27 mouse cellular contexts compared by ENCODE assay signal in genomic region chr17:51104294-51104693, GRCm38 (mm10).
DNase-seq lines count a peak whose midpoint lies in the region; ATAC-seq lines count a peak whose summit lies in the region.
"Had no signal": no experiment of that assay in that cellular context is flagged by ENCODE, and none has a peak within 500 bp of the region (broad histone marks: within the 10 kb centered on the region; RNA-seq: fewer than 3 reads in every experiment).

No protein-coding gene starts in this region.

- ATAC-seq in limb, embryonic 11.5 days (ENCODE audit: insufficient number of reproducible peaks, low FRiP score, low TSS enrichment, low read depth) = peak; percentile 17; the same call in 1 of the 2 replicates
- ATAC-seq in granulocyte monocyte progenitor cell, adult 5-6 weeks (replicated peaks; ENCODE audit: poor library complexity, severe bottlenecking) = peak; percentile 77
- ATAC-seq in megakaryocyte progenitor cell, adult 5-6 weeks (replicated peaks; ENCODE audit: poor library complexity) = peak; percentile 84
- ATAC-seq: activated CD4-positive, CD25-positive, alpha-beta regulatory T cell, adult 4 months; CD4-positive, CD25-positive, alpha-beta regulatory T cell, adult 4 months; forebrain, embryonic 14.5 days; forebrain, embryonic 16.5 days; Patski had no signal

- no peak for DNase-seq in limb, embryonic 11.5 days (ENCODE audit: low spot score)
- no peak for DNase-seq in limb, embryonic 10.5 days (ENCODE audit: low spot score)
- DNase-seq in layer of hippocampus, postnatal 10 days (ENCODE audit: low spot score in 2 of 2) = no peak
- no peak for DNase-seq in layer of hippocampus, adult 9-10 months (ENCODE audit: low spot score)
- DNase-seq: adrenal gland, adult 8-10 months; adrenal gland, postnatal 14 days; adrenal gland, postnatal 36 days; B cell, adult 2 months; cerebellum, adult 11-12 months; cerebellum, adult 2 months; cerebellum, adult 9-11 months; cerebellum, postnatal 14 days; cerebellum, postnatal 36 days; embryo, embryonic 11 days had no signal

- no peak overlapping the region for H3K4me2 ChIP-seq in limb, embryonic 11.5 days (ENCODE audit: low read depth, severe bottlenecking)
- H3K4me2 ChIP-seq: embryonic facial prominence, embryonic 13.5 days; embryonic facial prominence, embryonic 15.5 days; forebrain, embryonic 12.5 days had no signal

- H3K9me3 ChIP-seq in limb, embryonic 11.5 days (ENCODE audit: control insufficient read depth, low read length) = no peaks in the 10 kb centered on the region
- no peaks in the 10 kb centered on the region for H3K9me3 ChIP-seq in limb, embryonic 10.5 days (replicated peaks)
- H3K9me3 ChIP-seq: embryonic facial prominence, embryonic 15.5 days; forebrain, embryonic 12.5 days had no signal

- H3K27ac ChIP-seq in limb, embryonic 11.5 days (replicated peaks; ENCODE audit: low read depth, low read length) = no peak overlapping the region
- no peak overlapping the region for H3K27ac ChIP-seq in limb, embryonic 10.5 days
- H3K27ac ChIP-seq: embryonic facial prominence, embryonic 13.5 days; embryonic facial prominence, embryonic 15.5 days; forebrain, embryonic 10.5 days; forebrain, embryonic 12.5 days had no signal

- H3K4me3 ChIP-seq in limb, embryonic 11.5 days (ENCODE audit: low read depth, low read length) = no peak overlapping the region
- no peak overlapping the region for H3K4me3 ChIP-seq in limb, embryonic 10.5 days
- H3K4me3 ChIP-seq: embryonic facial prominence, embryonic 13.5 days; embryonic facial prominence, embryonic 15.5 days; erythroblast, embryonic 14.5 days; forebrain, embryonic 10.5 days; forebrain, embryonic 12.5 days had no signal

- no peak overlapping the region for H3K9ac ChIP-seq in limb, embryonic 11.5 days (ENCODE audit: low read length)
- H3K9ac ChIP-seq: embryonic facial prominence, embryonic 13.5 days; embryonic facial prominence, embryonic 15.5 days; forebrain, embryonic 12.5 days had no signal

- no peaks in the 10 kb centered on the region for H3K4me1 ChIP-seq in limb, embryonic 11.5 days (ENCODE audit: control insufficient read depth, insufficient read depth, low read length)
- H3K4me1 ChIP-seq in limb, embryonic 10.5 days = no peaks in the 10 kb centered on the region
- H3K4me1 ChIP-seq: embryonic facial prominence, embryonic 13.5 days; embryonic facial prominence, embryonic 15.5 days; forebrain, embryonic 10.5 days; forebrain, embryonic 12.5 days had no signal

- H3K27me3 ChIP-seq in limb, embryonic 11.5 days (ENCODE audit: control insufficient read depth, insufficient read depth, low read length) = no peaks in the 10 kb centered on the region
- H3K27me3 ChIP-seq in limb, embryonic 10.5 days (ENCODE audit: low read depth, poor library complexity, severe bottlenecking) = no peaks in the 10 kb centered on the region
- H3K27me3 ChIP-seq: CH12.LX; embryonic facial prominence, embryonic 13.5 days; embryonic facial prominence, embryonic 15.5 days; forebrain, embryonic 12.5 days; Patski had no signal

- 64% methylated on average over 1 of the region's 1 CpGs for WGBS in limb, embryonic 11.5 days
- WGBS in limb, embryonic 10.5 days = 91% methylated on average over 1 of the region's 1 CpGs

- no peaks in the 10 kb centered on the region for H3K36me3 ChIP-seq in limb, embryonic 11.5 days (ENCODE audit: control insufficient read depth, insufficient read depth, low read length)
- no peaks in the 10 kb centered on the region for H3K36me3 ChIP-seq in limb, embryonic 10.5 days
- H3K36me3 ChIP-seq: embryonic facial prominence, embryonic 13.5 days; embryonic facial prominence, embryonic 15.5 days; forebrain, embryonic 12.5 days had no signal

Comparison
In these comparisons a context has a peak if more than half of its experiments do, and no peak if none do; other contexts are left out.
1. ATAC-seq: peak in every context shown above with its lines; median percentile 84 in megakaryocyte progenitor cell, adult 5-6 weeks; 77 in granulocyte monocyte progenitor cell, adult 5-6 weeks; 17 in limb, embryonic 11.5 days.